Mouse (Mus musculus) frontal cortex, adult (tissue): ENCODE data around the gene Pole3.
"Not testable (repeated sequence)": the region's sequence is repeated elsewhere in the genome, so short reads cannot be mapped to it uniquely, and the experiment has no call there.

Experiments
- ATAC-seq: cut with Nextera tagmentation; 2 replicates; pipeline ENCODE4 v1.9.2; 2017; ENCODE audit warnings: mild to moderate bottlenecking, moderate library complexity, mixed read lengths; ENCODE audit not compliant: low TSS enrichment

The Pole3 gene

GRCm38 (mm10) chr4:62487172-62487571 is 37.7 kb downstream of the Pole3 start:
- no peak for ATAC-seq

- no peak for ATAC-seq
Measured at GRCm38 (mm10) chr4:62486162-62486696, 38.6 kb downstream of the Pole3 start.

GRCm38 (mm10) chr4:62485450-62486161 is 39.3 kb downstream of the Pole3 start:
- ATAC-seq, result no peak

- ATAC-seq, result no peak
Measured at GRCm38 (mm10) chr4:62484928-62485327, 39.9 kb downstream of the Pole3 start.

- ATAC-seq, result 0 out of 2 replicates have a peak, but pooled peaks have one; percentile 25
Measured at GRCm38 (mm10) chr4:62480709-62481605, 43.9 kb downstream of the Pole3 start.

GRCm38 (mm10) chr4:62479937-62480708 is 44.7 kb downstream of the Pole3 start, which contains the start of gene Bspry:
TSS of gene Bspry (plus strand) at chr4:62480053.
- ATAC-seq, result peak; percentile 69

GRCm38 (mm10) chr4:62479593-62479936 is 45.3 kb downstream of the Pole3 start:
- not testable (repeated sequence) for ATAC-seq

- ATAC-seq, result no peak
Measured at GRCm38 (mm10) chr4:62477542-62478244, 47.2 kb downstream of the Pole3 start.

- no peak for ATAC-seq
Measured at GRCm38 (mm10) chr4:62475793-62476192, 49.1 kb downstream of the Pole3 start.

GRCm38 (mm10) chr4:62475131-62475530 is 49.7 kb downstream of the Pole3 start:
- ATAC-seq, result no peak
